Mouse (Mus musculus): ENCODE measurements at regions not wholly inside any gene's neighbourhood (a gene's known extent, or its start where the extent isn't known, plus 50 kb on each side); places are given as distances from the start of the nearest gene placed in this dataset.

DNA sequence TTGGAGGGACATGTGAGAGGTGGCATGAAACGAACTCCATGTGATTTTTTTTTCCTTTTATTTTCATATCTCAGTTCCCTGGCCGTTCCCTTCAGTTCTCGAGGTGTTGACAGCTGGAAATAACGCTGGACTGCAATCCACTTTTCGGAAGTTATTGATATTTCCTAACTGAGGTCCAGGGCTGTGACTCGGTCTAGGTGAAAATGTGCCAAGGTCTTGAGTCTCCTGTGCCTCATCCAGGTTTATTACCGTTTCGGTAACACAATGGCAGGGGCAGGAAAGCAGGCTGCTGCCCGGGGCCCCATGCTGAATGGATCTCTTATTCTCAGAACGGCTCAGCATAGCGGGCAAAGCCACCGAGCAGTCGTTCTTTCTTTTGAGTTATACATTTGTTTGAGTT lies 844.7 kb upstream of the Car8 start:
- no peak for DNase-seq (ENCODE audit: low spot score in 2 of 2)

- no peak for DNase-seq (ENCODE audit: low spot score in 2 of 2)
Observed at GRCm38 (mm10) chr4:9081701-9082562, 843.1 kb upstream of the Car8 start.

DNA sequence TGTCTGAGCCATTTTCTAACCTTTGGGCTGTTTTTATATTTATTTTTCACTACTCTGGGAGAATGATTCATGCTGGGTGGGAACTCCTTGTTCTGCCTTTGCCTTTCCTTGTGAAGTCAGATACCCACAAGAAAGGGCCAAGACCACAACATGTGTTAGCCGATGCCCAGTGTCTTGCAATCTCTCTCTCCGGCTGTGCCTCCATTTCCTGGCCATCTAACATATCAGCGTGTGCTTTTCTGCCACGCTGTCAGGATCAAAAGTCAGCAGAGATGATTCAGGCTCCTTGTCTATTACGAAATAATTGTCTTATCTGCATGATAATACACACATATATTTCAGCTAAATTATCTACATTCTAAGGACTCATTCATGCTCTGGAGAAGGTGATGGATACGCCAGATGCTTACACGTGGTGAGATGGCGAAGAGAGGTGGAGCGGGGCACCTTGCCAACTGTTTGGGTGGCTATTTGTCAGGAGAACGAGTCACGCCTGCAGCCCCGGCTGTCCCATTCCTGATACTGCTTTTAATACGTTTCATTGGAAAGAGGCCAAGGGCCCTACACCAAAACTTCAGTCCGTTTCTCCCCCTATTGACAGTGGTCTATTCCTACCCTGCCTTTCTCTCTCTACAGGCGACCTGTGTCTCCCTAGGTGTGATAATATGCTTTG lies 842.1 kb upstream of the Car8 start:
- no peak for DNase-seq (ENCODE audit: low spot score in 2 of 2)

DNA sequence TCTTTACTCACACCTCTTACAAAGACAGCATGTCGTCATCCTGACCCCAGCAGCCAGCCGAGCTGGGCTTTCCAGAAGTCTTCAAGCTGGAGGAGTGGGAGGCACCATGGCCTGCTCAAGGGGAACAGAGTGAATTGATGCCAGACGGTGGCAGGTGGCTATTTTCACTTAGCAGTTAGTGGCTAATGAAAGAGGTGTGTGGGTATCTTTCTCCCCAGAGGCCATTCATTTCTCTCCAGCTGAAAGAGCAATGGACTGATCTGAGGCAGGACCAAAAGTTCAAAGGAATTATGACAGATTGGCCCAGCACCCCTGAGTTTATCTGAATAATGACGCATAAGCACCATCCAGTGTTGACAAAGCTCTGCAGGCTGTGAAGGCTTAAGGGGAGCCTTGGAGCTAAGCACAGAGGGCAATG lies 841.0 kb upstream of the Car8 start:
- DNase-seq (ENCODE audit: low spot score in 2 of 2): no peak

DNA sequence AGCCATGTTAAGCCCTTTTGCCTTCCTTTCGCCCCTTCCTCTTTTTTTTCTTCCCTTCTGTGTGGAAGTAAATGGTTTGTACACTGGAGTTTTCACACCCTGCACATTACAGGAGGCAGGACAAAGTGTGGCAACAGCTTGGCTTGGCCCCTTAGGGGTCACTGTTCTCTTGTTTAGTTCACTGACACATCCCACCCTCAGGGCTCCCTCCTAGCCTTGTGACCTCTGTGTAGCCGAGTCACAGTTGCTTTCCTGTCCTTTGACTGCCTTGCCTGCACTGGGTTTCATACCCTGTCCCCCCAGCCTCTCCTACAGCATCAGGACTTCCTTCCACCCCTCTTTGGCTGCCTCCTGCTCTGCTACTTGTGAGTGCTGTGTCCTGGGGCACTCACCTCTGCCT lies 835.6 kb upstream of the Car8 start:
- DNase-seq (ENCODE audit: low spot score in 2 of 2): no peak

GRCm38 (mm10) chr4:9073736-9074428 lies 835.0 kb upstream of the Car8 start:
- DNase-seq (ENCODE audit: low spot score in 2 of 2): no peak

- no peak for DNase-seq (ENCODE audit: low spot score in 2 of 2)
Observed at GRCm38 (mm10) chr4:9072321-9072720, 833.5 kb upstream of the Car8 start.

- DNase-seq (ENCODE audit: low spot score in 2 of 2): no peak
Observed at GRCm38 (mm10) chr4:9067874-9068273, 829.0 kb upstream of the Car8 start.

DNA sequence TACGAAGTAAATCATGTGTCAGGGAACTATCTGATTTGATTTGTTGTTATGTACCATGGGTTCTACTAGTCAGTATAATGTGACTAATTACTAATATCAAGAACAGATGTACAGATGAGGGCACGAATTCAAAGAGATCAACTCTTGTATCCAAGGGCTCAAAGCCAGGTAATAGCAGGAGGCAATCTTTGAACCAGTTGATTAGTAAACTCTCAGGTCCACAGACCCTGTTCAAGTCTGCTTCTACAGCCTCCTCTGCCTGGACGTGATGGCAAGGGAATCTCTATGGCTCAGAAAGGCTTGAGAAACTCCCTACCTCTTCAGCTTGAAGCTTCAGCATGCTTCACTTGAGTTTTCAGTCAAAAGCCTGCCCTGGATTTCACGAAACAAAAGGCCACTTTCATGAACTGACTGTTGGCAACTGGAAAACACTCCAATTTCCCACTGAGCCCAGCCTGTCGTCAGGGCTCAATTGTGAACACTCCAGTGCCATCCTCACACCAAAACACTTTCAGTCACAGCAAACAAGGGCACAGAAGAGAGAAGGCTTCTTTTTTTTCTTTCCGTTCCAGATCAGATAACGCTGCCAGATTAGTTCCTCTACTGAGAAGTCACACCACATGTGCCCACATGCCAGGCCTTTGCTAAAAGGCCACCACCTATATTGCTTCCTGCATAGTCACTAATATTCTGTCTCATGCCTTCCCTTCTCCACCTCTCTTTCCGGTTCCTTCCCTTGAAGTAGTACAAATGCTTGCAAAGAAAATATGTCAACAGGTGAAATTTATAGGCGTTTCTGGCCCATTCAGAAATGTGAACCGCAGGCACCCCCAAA lies 827.4 kb upstream of the Car8 start:
- DNase-seq (ENCODE audit: low spot score in 2 of 2): peak in 1 of 2 experiments; percentile 3

DNA sequence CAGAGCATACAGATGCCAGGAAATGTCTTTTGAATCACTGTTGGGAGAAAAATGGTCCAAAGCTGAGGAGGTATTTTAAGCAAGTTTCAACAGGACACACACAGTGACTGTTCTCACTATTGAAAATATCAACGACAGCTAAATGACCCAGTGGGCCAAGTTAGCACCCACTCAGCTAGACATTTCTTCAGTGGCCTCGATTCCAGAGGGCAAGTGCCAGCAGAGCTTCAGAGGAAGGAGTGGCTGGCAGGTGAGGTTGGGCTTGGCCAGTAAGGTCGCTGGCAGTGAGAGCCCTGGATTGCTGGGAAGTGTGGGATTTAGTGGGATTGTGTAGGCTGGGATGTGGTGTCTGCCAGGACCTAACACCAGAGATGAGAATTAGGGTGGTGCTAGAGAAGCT lies 823.1 kb upstream of the Car8 start:
- no peak for DNase-seq (ENCODE audit: low spot score in 2 of 2)

GRCm38 (mm10) chr4:9060221-9060620 lies 821.4 kb upstream of the Car8 start:
- DNase-seq (ENCODE audit: low spot score in 2 of 2): no peak

- DNase-seq (ENCODE audit: low spot score in 2 of 2): no peak
Observed at GRCm38 (mm10) chr4:9057676-9058075, 818.8 kb upstream of the Car8 start.

DNA sequence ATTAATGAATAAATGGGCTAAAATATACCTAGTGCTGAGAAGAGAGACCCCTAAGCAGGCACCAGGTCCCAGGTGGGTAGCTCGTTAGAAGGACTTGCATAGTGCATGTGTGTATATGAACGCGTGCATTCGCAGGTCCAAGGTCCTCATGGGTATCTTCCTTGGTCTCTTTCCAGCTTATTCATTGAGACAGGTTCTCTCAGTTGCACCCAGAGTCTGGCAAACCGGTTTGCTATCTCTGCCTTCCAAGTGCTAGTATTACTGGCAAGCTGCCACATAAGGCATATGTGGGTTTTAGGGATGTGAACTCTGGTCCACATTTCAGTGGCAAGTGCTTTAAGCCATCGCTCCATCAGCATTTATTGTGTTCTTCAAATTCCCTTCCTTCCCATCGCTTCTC lies 818.3 kb upstream of the Car8 start:
- no peak for DNase-seq (ENCODE audit: low spot score in 2 of 2)

GRCm38 (mm10) chr4:9055876-9056275 lies 817.0 kb upstream of the Car8 start:
- no peak for DNase-seq (ENCODE audit: low spot score in 2 of 2)

GRCm38 (mm10) chr4:9055266-9055820 lies 816.5 kb upstream of the Car8 start:
- DNase-seq (ENCODE audit: low spot score in 2 of 2): no peak

- DNase-seq (ENCODE audit: low spot score in 2 of 2): no peak
Observed at GRCm38 (mm10) chr4:9048817-9049216, 810.0 kb upstream of the Car8 start.

DNA sequence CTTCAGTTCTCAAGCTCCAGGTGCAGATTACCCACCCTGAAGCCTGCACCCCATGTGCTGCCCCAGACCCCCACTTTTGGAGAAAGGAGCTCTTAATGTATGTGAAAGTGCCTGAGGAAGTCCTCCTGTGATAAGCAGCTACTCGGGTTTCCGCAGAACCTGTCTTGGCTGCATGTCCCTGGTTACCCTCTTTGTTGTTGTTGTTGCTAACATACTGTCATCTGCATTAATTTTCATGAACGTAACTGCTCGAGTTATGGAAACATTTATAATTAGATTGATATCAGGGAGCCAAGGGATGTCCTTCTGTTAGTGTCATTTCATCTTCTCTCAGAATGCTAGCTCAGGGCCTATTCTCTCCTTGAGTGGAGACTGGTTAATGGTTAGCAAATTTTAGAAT lies 808.3 kb upstream of the Car8 start:
- no peak for DNase-seq (ENCODE audit: low spot score in 2 of 2)

DNA sequence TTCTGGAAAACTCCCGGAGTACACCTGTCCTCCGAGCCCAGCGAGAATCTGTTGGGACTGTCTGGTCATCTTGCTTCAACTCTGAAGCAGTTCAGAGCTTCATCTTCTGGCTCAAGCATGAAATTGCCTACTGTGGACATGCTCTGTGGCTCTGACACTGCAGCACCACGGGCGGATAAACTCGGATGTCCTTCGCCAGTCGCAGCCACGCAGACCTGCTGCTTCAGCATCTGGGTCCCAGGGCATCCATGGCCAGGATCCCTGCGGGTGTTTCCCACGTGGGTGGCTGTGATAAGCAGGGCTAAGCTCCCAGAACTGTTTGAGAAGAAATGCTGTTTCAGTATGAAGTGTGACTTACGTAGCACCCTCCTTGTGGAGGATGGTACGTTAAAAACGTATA lies 807.6 kb upstream of the Car8 start:
- no peak for DNase-seq (ENCODE audit: low spot score in 2 of 2)

GRCm38 (mm10) chr4:9046030-9046429 lies 807.2 kb upstream of the Car8 start:
- DNase-seq (ENCODE audit: low spot score in 2 of 2): no peak

- DNase-seq (ENCODE audit: low spot score in 2 of 2): no peak
Observed at GRCm38 (mm10) chr4:9036005-9036404, 797.2 kb upstream of the Car8 start.

DNA sequence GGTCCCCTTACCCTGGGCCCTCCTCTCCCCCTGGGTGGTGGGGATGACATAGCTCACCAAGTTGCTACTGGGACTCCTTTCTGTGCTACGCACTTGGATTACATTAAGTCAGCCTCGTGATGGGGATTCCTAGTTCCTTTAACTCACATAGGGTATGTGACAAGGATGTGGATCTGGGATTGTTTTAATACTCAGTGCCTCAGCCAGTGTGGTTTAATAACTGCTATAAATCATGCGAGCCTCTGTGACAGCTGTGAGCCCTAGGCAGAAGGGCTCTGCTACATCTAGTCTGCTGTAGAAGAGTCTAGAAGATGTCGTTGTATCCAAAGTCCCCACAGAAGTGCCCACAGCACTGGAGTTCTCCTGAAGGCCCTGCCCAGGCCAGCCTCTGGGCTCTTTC lies 796.5 kb upstream of the Car8 start:
- no peak for DNase-seq (ENCODE audit: low spot score in 2 of 2)
